22 mouse cellular contexts compared by ENCODE assay signal in genomic region chr5:53000169-53000872, GRCm38 (mm10). TPM values are rescaled to one million over a fixed set of nuclear protein-coding genes. Genes with fewer than 3 reads are reported as not detected.
DNase-seq lines count a peak whose midpoint lies in the region; ATAC-seq and TF ChIP-seq lines count a peak whose summit lies in the region.
"Had no signal": no experiment of that assay in that cellular context is flagged by ENCODE, and none has a peak within 500 bp of the region (broad histone marks: within the 10 kb centered on the region; RNA-seq: fewer than 3 reads in every experiment).

No protein-coding gene starts in this region.

- peaks cover 3% of the 10 kb centered on the region; the same call in 1 of the 2 replicates for H3K9me3 ChIP-seq in kidney, embryonic 14.5 days (ENCODE audit: control insufficient read depth, low read length)
- H3K9me3 ChIP-seq in stomach, embryonic 15.5 days: no peaks in the 10 kb centered on the region
- H3K9me3 ChIP-seq in stomach, postnatal 0 days (ENCODE audit: control insufficient read depth, low read length): no peaks in the 10 kb centered on the region
- H3K9me3 ChIP-seq in forebrain, embryonic 13.5 days (replicated peaks): no peaks in the 10 kb centered on the region
- H3K9me3 ChIP-seq: heart, embryonic 10.5 days had no signal

- H3K4me1 ChIP-seq in kidney, embryonic 14.5 days (ENCODE audit: control insufficient read depth, insufficient read depth, low read length): 0 out of 2 replicates have a peak, but pooled peaks cover 6% of the 10 kb centered on the region
- no peaks in the 10 kb centered on the region for H3K4me1 ChIP-seq in stomach, embryonic 15.5 days
- no peaks in the 10 kb centered on the region for H3K4me1 ChIP-seq in stomach, postnatal 0 days (replicated peaks; ENCODE audit: control insufficient read depth, insufficient read depth)
- H3K4me1 ChIP-seq in small intestine, adult 2 months (ENCODE audit: control insufficient read depth, insufficient read depth, insufficient read length, low read length): peaks cover 13% of the 10 kb centered on the region; the same call in 1 of the 2 replicates
- peaks cover 11% of the 10 kb centered on the region for H3K4me1 ChIP-seq in forebrain, embryonic 13.5 days

- no peak overlapping the region for H3K4me2 ChIP-seq in kidney, embryonic 14.5 days (replicated peaks; ENCODE audit: low read depth, low read length)
- H3K4me2 ChIP-seq in stomach, embryonic 15.5 days: no peak overlapping the region
- H3K4me2 ChIP-seq in stomach, postnatal 0 days (replicated peaks; ENCODE audit: low read depth): no peak overlapping the region
- no peak overlapping the region for H3K4me2 ChIP-seq in forebrain, embryonic 13.5 days
- H3K4me2 ChIP-seq: heart, embryonic 13.5 days; hindbrain, embryonic 14.5 days had no signal

- no peak for DNase-seq in kidney, adult 11 months
- DNase-seq in stomach, postnatal 0 days (ENCODE audit: low spot score): no peak
- DNase-seq: adrenal gland, postnatal 10 days; adrenal gland, postnatal 36 days; forebrain, postnatal 0 days; gastrocnemius, postnatal 25 days; heart, adult 2 months; heart, postnatal 14 days; heart, postnatal 4 days had no signal

- no peaks in the 10 kb centered on the region for H3K27me3 ChIP-seq in kidney, embryonic 14.5 days (ENCODE audit: control insufficient read depth, insufficient read depth, low read length)
- H3K27me3 ChIP-seq in stomach, embryonic 15.5 days (replicated peaks): no peaks in the 10 kb centered on the region
- H3K27me3 ChIP-seq in stomach, postnatal 0 days (ENCODE audit: control insufficient read depth, insufficient read depth, low read length): no peaks in the 10 kb centered on the region
- no peaks in the 10 kb centered on the region for H3K27me3 ChIP-seq in small intestine, adult 2 months (ENCODE audit: control insufficient read depth, insufficient read depth, low read length)
- H3K27me3 ChIP-seq in forebrain, embryonic 13.5 days: no peaks in the 10 kb centered on the region
- H3K27me3 ChIP-seq: Patski had no signal

- H3K27ac ChIP-seq in kidney, embryonic 14.5 days (ENCODE audit: low read depth, low read length): no peak overlapping the region
- no peak overlapping the region for H3K27ac ChIP-seq in stomach, embryonic 15.5 days
- H3K27ac ChIP-seq in stomach, postnatal 0 days (replicated peaks): no peak overlapping the region
- peak overlapping the region; percentile 92 for H3K27ac ChIP-seq in small intestine, adult 2 months (ENCODE audit: insufficient read depth, low read depth, low read length)
- no peak overlapping the region for H3K27ac ChIP-seq in forebrain, embryonic 13.5 days
- H3K27ac ChIP-seq: forebrain, embryonic 10.5 days; heart, adult 2 months; heart, embryonic 10.5 days; heart, embryonic 13.5 days; hindbrain, embryonic 14.5 days had no signal

- 44% methylated on average over 5 of the region's 5 CpGs for WGBS in kidney, embryonic 14.5 days
- 45% methylated on average over 5 of the region's 5 CpGs for WGBS in stomach, embryonic 15.5 days
- WGBS in stomach, postnatal 0 days: 41% methylated on average over 5 of the region's 5 CpGs
- 29% methylated on average over 5 of the region's 5 CpGs for WGBS in small intestine, adult 2 months
- 57% methylated on average over 4 of the region's 5 CpGs for WGBS in forebrain, embryonic 13.5 days

- 0 out of 2 replicates have a peak, but pooled peaks have one; percentile 41 for ATAC-seq in kidney, embryonic 14.5 days (ENCODE audit: low FRiP score, low TSS enrichment)
- peak; percentile 63; the same call in 1 of the 2 replicates for ATAC-seq in stomach, embryonic 15.5 days (ENCODE audit: insufficient read depth, low FRiP score, low read depth)
- no peak for ATAC-seq in stomach, postnatal 0 days (ENCODE audit: low FRiP score, low TSS enrichment)
- ATAC-seq in forebrain, embryonic 13.5 days: no peak
- ATAC-seq: forebrain, embryonic 14.5 days; forebrain, postnatal 0 days; Patski had no signal

- no peak overlapping the region for H3K4me3 ChIP-seq in kidney, embryonic 14.5 days (ENCODE audit: low read length)
- H3K4me3 ChIP-seq in stomach, embryonic 15.5 days (replicated peaks): no peak overlapping the region
- no peak overlapping the region for H3K4me3 ChIP-seq in stomach, postnatal 0 days (ENCODE audit: low read depth, low read length)
- no peak overlapping the region for H3K4me3 ChIP-seq in small intestine, adult 2 months (ENCODE audit: low read depth, low read length)
- H3K4me3 ChIP-seq in forebrain, embryonic 13.5 days: no peak overlapping the region
- H3K4me3 ChIP-seq: forebrain, embryonic 10.5 days; heart, adult 2 months; heart, embryonic 10.5 days; heart, embryonic 13.5 days had no signal

- TF ChIP-seq EP300 in stomach, postnatal 0 days (optimal IDR thresholded peaks at IDR 0.05): no peak

- TF ChIP-seq POLR2A in small intestine, adult 2 months (IDR thresholded peaks at IDR 0.05; ENCODE audit: low read depth, low read length): no peak

- H3K9ac ChIP-seq in kidney, embryonic 14.5 days (ENCODE audit: low read depth, low read length): no peak overlapping the region
- H3K9ac ChIP-seq in stomach, embryonic 15.5 days: no peak overlapping the region
- no peak overlapping the region for H3K9ac ChIP-seq in stomach, postnatal 0 days (ENCODE audit: low read length)
- H3K9ac ChIP-seq in forebrain, embryonic 13.5 days: no peak overlapping the region
- H3K9ac ChIP-seq: forebrain, postnatal 0 days; heart, embryonic 13.5 days; hindbrain, embryonic 14.5 days had no signal

- TF ChIP-seq CTCF in stomach, postnatal 0 days (IDR thresholded peaks at IDR 0.05; ENCODE audit: low read depth): no peak
- TF ChIP-seq CTCF in small intestine, adult 2 months (IDR thresholded peaks at IDR 0.05; ENCODE audit: extremely low read depth, insufficient read length, insufficient replicate concordance, low read depth, low read length): no peak

- no peaks in the 10 kb centered on the region for H3K36me3 ChIP-seq in kidney, embryonic 14.5 days (ENCODE audit: control insufficient read depth, insufficient read depth, low read length)
- no peaks in the 10 kb centered on the region for H3K36me3 ChIP-seq in stomach, embryonic 15.5 days
- no peaks in the 10 kb centered on the region for H3K36me3 ChIP-seq in stomach, postnatal 0 days (ENCODE audit: control insufficient read depth, insufficient read depth, low read length)
- H3K36me3 ChIP-seq in small intestine, adult 2 months (ENCODE audit: control insufficient read depth, insufficient read depth, low read length): no peaks in the 10 kb centered on the region
- no peaks in the 10 kb centered on the region for H3K36me3 ChIP-seq in forebrain, embryonic 13.5 days (ENCODE audit: poor library complexity, severe bottlenecking)
- H3K36me3 ChIP-seq: forebrain, embryonic 10.5 days; G1E; heart, embryonic 10.5 days; heart, embryonic 13.5 days had no signal

RNA-seq across cellular contexts. Expression of gene Slc34a2, which starts 37.6 kb away (rescaled TPM):
- 0.09 TPM in 1 of 2 replicates, not detected in the other for polyA plus RNA-seq in kidney, embryonic 14.5 days (2014; fragmentation: Nextera tagmentation; extraction: Ambion mirVana)
- 1.4 and 3.8 TPM in 2 replicates for polyA plus RNA-seq in stomach, embryonic 15.5 days (2015; fragmentation: Nextera tagmentation; extraction: Ambion mirVana)
- 0.69 and 0.87 TPM in 2 replicates for polyA plus RNA-seq in stomach, postnatal 0 days (2015; fragmentation: Nextera tagmentation; extraction: Ambion mirVana)
- polyA plus RNA-seq in small intestine, adult 2 months (2012; rRNA removed): 4.3 and 447 TPM in 2 replicates
- not detected in 2 replicates for polyA plus RNA-seq in forebrain, embryonic 13.5 days (2015; fragmentation: Nextera tagmentation; extraction: Ambion mirVana)
- polyA plus RNA-seq: embryonic facial prominence, embryonic 11.5 days; forebrain, embryonic 10.5 days; forebrain, embryonic 14.5 days; forebrain, postnatal 0 days; G1E; heart, embryonic 10.5 days; heart, embryonic 13.5 days; hindbrain, embryonic 11.5 days had no signal

Comparison
In these comparisons a context has a peak if more than half of its experiments do, and no peak if none do; other contexts are left out.
1. ATAC-seq: peak in kidney, embryonic 14.5 days (single experiment) and stomach, embryonic 15.5 days (single experiment); none in stomach, postnatal 0 days (single experiment) and forebrain, embryonic 13.5 days (single experiment).